Mouse (Mus musculus) liver, embryonic 13.5 days (tissue): ENCODE data around the gene Entr1. TPM values are rescaled to one million over a fixed set of nuclear protein-coding genes. Genes with fewer than 3 reads are reported as not detected.
A peak's percentile ranks its signal among the peaks of the same experiment; 100 is the strongest.
"Not testable (repeated sequence)": the region's sequence is repeated elsewhere in the genome, so short reads cannot be mapped to it uniquely, and the experiment has no call there.

Experiments used
- ATAC-seq: fragments of 200-750 bp; cut with Nextera tagmentation; 2 replicates; pipeline ENCODE4 v1.8.0; 2017; ENCODE audit warnings: low read depth, mild to moderate bottlenecking, moderate number of reproducible peaks, moderate library complexity
- DNase-seq: peaks from one replicate; pipeline ENCODE4 v3.0.0; 2022
- H3K27ac ChIP-seq: fragments of 300-500 bp; sonication (generic); 2 replicates; pipeline ENCODE4 v1.5.1; 2015; ENCODE audit warnings: moderate library complexity, mild to moderate bottlenecking, inconsistent platforms
- H3K27me3 ChIP-seq: fragments of 300-500 bp; sonication (generic); 2 replicates; pipeline ENCODE4 v1.6.1; 2015; ENCODE audit warnings: mild to moderate bottlenecking, inconsistent platforms
- H3K36me3 ChIP-seq: fragments of 300-500 bp; sonication (generic); 2 replicates; pipeline ENCODE4 v1.6.1; 2015; ENCODE audit warnings: mild to moderate bottlenecking, inconsistent platforms
- H3K4me1 ChIP-seq: fragments of 300-500 bp; sonication (generic); replicated peaks from 2 replicates; pipeline ENCODE4 v1.6.1; 2015; ENCODE audit warnings: inconsistent platforms
- H3K4me2 ChIP-seq: fragments of 300-500 bp; sonication (generic); 2 replicates; pipeline ENCODE4 v1.6.1; 2015; ENCODE audit warnings: inconsistent platforms, mild to moderate bottlenecking, moderate library complexity
- H3K4me3 ChIP-seq: fragments of 300-500 bp; sonication (generic); replicated peaks from 2 replicates; pipeline ENCODE4 v1.5.1; 2015; ENCODE audit warnings: mild to moderate bottlenecking, inconsistent platforms
- H3K9ac ChIP-seq: fragments of 300-500 bp; sonication (generic); 2 replicates; pipeline ENCODE4 v1.6.1; 2015; ENCODE audit warnings: mild to moderate bottlenecking, inconsistent platforms
- H3K9me3 ChIP-seq: fragments of 300-500 bp; sonication (generic); replicated peaks from 2 replicates; pipeline ENCODE4 v1.6.1; 2016; ENCODE audit warnings: inconsistent platforms
- WGBS: fragments of 180-500 bp; shearing (Covaris S2); methylation state at CpG from one replicate; pipeline ENCODE4 v1.1.7; 2015; ENCODE audit not compliant: insufficient replicate concordance; 5-methylcytosine and 5-hydroxymethylcytosine counted together
- polyA plus RNA-seq: library from polyadenylated mRNA; unstranded; fragments of >200 nt; fragmentation: Nextera tagmentation; extraction: Ambion mirVana; gene quantifications from 2 replicates; pipeline ENCODE4 v1.2.1, GENCODE M21; 2015

Entr1 gene
- polyA plus RNA-seq, 1 experiment from 2014 or later: 47.6 TPM

- H3K9ac ChIP-seq: peak overlapping the region; percentile 96
- H3K27me3 ChIP-seq: no peaks in the 10 kb centered on the region
- DNase-seq (no peak), ATAC-seq (peak; percentile 72)
- H3K27ac ChIP-seq: peak overlapping the region; percentile 83
- H3K9me3 ChIP-seq: no peaks in the 10 kb centered on the region
- under 1% methylated on average over 45 of the region's 45 CpGs for WGBS
- peaks cover 26% of the 10 kb centered on the region for H3K4me1 ChIP-seq
- H3K4me2 ChIP-seq: peak overlapping the region; percentile 93
- H3K36me3 ChIP-seq: peaks cover 73% of the 10 kb centered on the region
- peak overlapping the region; percentile 97 for H3K4me3 ChIP-seq
Observed at GRCm38 (mm10) chr2:26388682-26389153, 398 bp downstream of the Entr1 start.

- no peak for ATAC-seq
- no peak for DNase-seq
- Histone ChIP-seq H3K4me2 (peak overlapping the region; percentile 93), H3K4me1 (peaks cover 26% of the 10 kb centered on the region), H3K9ac (peak overlapping the region; percentile 96), H3K27ac (peak overlapping the region; percentile 13; the same call in 1 of the 2 replicates), H3K4me3 (peak overlapping the region; percentile 97), H3K36me3 (peaks cover 73% of the 10 kb centered on the region), H3K27me3 (no peaks in the 10 kb centered on the region), H3K9me3 (no peaks in the 10 kb centered on the region)
- 65% methylated on average over 3 of the region's 3 CpGs for WGBS
Observed at GRCm38 (mm10) chr2:26387713-26388112, 1.4 kb downstream of the Entr1 start.

DNA sequence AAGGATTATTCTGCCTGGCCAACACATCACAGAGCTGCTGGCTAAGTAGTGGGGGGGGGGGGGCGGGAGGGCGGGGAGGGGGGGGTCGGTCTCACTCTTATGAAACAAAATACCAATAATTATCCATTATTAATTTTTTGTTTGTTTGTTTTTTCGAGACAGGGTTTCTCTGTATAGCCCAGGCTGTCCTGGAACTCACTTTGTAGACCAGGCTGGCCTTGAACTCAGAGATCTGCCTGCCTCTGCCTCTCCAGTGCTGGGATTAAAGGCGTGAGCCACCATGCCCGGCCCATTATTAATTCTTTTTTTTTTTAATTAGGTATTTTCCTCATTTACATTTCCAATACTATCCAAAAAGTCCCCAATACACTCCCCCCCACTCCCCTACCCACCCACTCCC is 8.2 kb downstream of the Entr1 start:
- H3K36me3 ChIP-seq: peaks cover 71% of the 10 kb centered on the region
- peak overlapping the region; percentile 91 for H3K4me2 ChIP-seq
- not testable (repeated sequence) for DNase-seq, H3K9me3 ChIP-seq, H3K27me3 ChIP-seq, ATAC-seq, H3K27ac ChIP-seq
- peak overlapping the region; percentile 84; the same call in 1 of the 2 replicates for H3K9ac ChIP-seq
- H3K4me3 ChIP-seq: peak overlapping the region; percentile 89
- 19% methylated on average over 6 of the region's 6 CpGs for WGBS
- peaks cover 15% of the 10 kb centered on the region for H3K4me1 ChIP-seq

- DNase-seq: peak; percentile 78
- Histone ChIP-seq H3K4me2 (peak within 1 kb of the TSS; percentile 91), H3K4me1 (peaks cover 15% of the 10 kb centered on the region), H3K4me3 (peak within 1 kb of the TSS; percentile 89), H3K36me3 (peaks cover 70% of the 10 kb centered on the region), H3K9ac (peak within 1 kb of the TSS; percentile 84), H3K27ac (peak within 1 kb of the TSS; percentile 50), H3K9me3 (no peaks in the 10 kb centered on the region), H3K27me3 (no peaks in the 10 kb centered on the region)
- ATAC-seq: peak; percentile 92
- under 1% methylated on average over 38 of the region's 38 CpGs for WGBS
Observed at GRCm38 (mm10) chr2:26380131-26380771, 8.9 kb downstream of the Entr1 start, which contains the start of gene Snapc4. Gene Snapc4 (minus strand): TSS chr2:26380653.

GRCm38 (mm10) chr2:26372396-26372795 is 16.7 kb downstream of the Entr1 start:
- Histone ChIP-seq H3K4me2 (no peak overlapping the region), H3K27ac (no peak overlapping the region), H3K4me3 (no peak overlapping the region), H3K36me3 (peaks cover 96% of the 10 kb centered on the region), H3K27me3 (no peaks in the 10 kb centered on the region), H3K4me1 (no peaks in the 10 kb centered on the region), H3K9ac (no peak overlapping the region), H3K9me3 (no peaks in the 10 kb centered on the region)
- WGBS: 86% methylated on average over 8 of the region's 8 CpGs
- ATAC-seq (no peak), DNase-seq (no peak)

- 81% methylated on average over 1 of the region's 1 CpGs for WGBS
- Histone ChIP-seq H3K27me3 (no peaks in the 10 kb centered on the region), H3K4me2 (no peak overlapping the region), H3K36me3 (peaks cover 95% of the 10 kb centered on the region), H3K4me1 (no peaks in the 10 kb centered on the region), H3K9ac (no peak overlapping the region), H3K4me3 (no peak overlapping the region), H3K27ac (no peak overlapping the region), H3K9me3 (no peaks in the 10 kb centered on the region)
- ATAC-seq (no peak), DNase-seq (no peak)
Observed at GRCm38 (mm10) chr2:26368572-26368971, 20.5 kb downstream of the Entr1 start.

- no peak overlapping the region for H3K9ac ChIP-seq
- DNase-seq (no peak), ATAC-seq (no peak)
- H3K4me1 ChIP-seq: no peaks in the 10 kb centered on the region
- H3K9me3 ChIP-seq: no peaks in the 10 kb centered on the region
- H3K27me3 ChIP-seq: no peaks in the 10 kb centered on the region
- H3K4me3 ChIP-seq: no peak overlapping the region
- WGBS: 86% methylated on average over 6 of the region's 6 CpGs
- H3K27ac ChIP-seq: no peak overlapping the region
- H3K36me3 ChIP-seq: peaks cover 95% of the 10 kb centered on the region
- H3K4me2 ChIP-seq: no peak overlapping the region
Observed at GRCm38 (mm10) chr2:26367911-26368310, 21.2 kb downstream of the Entr1 start.

DNA sequence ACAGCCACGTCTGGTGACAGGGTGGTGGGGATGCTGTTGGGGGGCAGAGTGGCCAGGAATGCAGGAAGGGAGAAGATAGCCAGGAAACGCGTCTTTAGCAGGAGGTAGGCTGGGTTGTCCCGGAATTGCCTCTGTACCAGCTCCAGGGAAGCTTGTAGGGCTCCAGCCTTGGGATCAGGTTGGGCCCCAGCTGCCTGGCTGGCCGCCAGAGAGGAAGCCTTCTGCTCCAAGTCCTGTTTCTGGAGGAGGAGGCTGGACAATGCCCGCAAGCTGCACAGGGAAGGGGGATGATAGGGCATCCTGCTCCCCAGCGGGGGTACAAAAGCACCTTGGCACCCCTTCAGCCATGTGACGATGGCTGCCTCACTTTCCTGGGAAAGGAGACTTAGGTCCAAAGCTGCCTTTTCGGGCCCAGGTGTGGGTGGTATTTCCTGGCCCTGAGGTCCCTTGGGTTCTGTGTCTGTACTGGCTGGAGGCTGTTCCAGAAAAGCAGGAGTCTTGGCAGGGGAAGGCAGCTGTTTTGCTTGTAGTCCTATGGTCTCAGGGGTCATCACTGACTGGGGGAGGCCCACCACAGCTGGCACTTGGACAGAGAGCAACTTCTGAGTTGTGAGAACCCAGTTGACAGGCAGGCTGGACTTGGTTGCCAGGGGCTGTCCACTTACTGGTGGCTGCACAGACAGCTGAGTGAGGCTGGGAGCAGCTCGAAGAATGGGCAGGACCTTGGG is 24.2 kb downstream of the Entr1 start:
- no peak for DNase-seq
- no peaks in the 10 kb centered on the region for H3K9me3 ChIP-seq
- no peak for ATAC-seq
- no peak overlapping the region for H3K9ac ChIP-seq
- 69% methylated on average over 10 of the region's 10 CpGs for whole genome bisulfite sequencing
- no peak overlapping the region for H3K4me2 ChIP-seq
- H3K4me1 ChIP-seq: 0 out of 2 replicates have a peak, but pooled peaks cover 2% of the 10 kb centered on the region
- H3K27ac ChIP-seq: no peak overlapping the region
- no peaks in the 10 kb centered on the region for H3K27me3 ChIP-seq
- H3K4me3 ChIP-seq: no peak overlapping the region
- H3K36me3 ChIP-seq: peaks cover 72% of the 10 kb centered on the region

GRCm38 (mm10) chr2:26363481-26363880 is 25.6 kb downstream of the Entr1 start:
- Histone ChIP-seq H3K27me3 (no peaks in the 10 kb centered on the region), H3K4me3 (no peak overlapping the region), H3K4me1 (0 out of 2 replicates have a peak, but pooled peaks cover 5% of the 10 kb centered on the region), H3K27ac (no peak overlapping the region), H3K9ac (no peak overlapping the region), H3K36me3 (peaks cover 58% of the 10 kb centered on the region), H3K9me3 (no peaks in the 10 kb centered on the region), H3K4me2 (no peak overlapping the region)
- ATAC-seq (no peak), DNase-seq (no peak)
- WGBS: 70% methylated on average over 5 of the region's 5 CpGs

GRCm38 (mm10) chr2:26362991-26363390 is 26.1 kb downstream of the Entr1 start:
- 75% methylated on average over 5 of the region's 5 CpGs for WGBS
- Histone ChIP-seq H3K27ac (no peak overlapping the region), H3K4me3 (no peak overlapping the region), H3K9ac (no peak overlapping the region), H3K4me2 (no peak overlapping the region), H3K9me3 (no peaks in the 10 kb centered on the region), H3K27me3 (no peaks in the 10 kb centered on the region), H3K36me3 (peaks cover 53% of the 10 kb centered on the region), H3K4me1 (0 out of 2 replicates have a peak, but pooled peaks cover 5% of the 10 kb centered on the region)
- no peak for DNase-seq
- no peak for ATAC-seq

- H3K9ac ChIP-seq: no peak within 1 kb of the TSS
- H3K4me3 ChIP-seq: peak within 1 kb of the TSS; percentile 19
- no peak for DNase-seq
- H3K36me3 ChIP-seq: peaks cover 31% of the 10 kb centered on the region
- WGBS: 11% methylated on average over 3 of the region's 3 CpGs
- peak within 1 kb of the TSS; percentile 34 for H3K4me2 ChIP-seq
- H3K27ac ChIP-seq: no peak within 1 kb of the TSS; the same call in 1 of the 2 replicates
- no peaks in the 10 kb centered on the region for H3K9me3 ChIP-seq
- H3K27me3 ChIP-seq: no peaks in the 10 kb centered on the region
- peaks cover 5% of the 10 kb centered on the region; the same call in 1 of the 2 replicates for H3K4me1 ChIP-seq
- 0 out of 2 replicates have a peak, but pooled peaks have one; percentile 27 for ATAC-seq
Observed at GRCm38 (mm10) chr2:26360772-26361171, 28.3 kb downstream of the Entr1 start, which contains the start of gene Card9. Gene Card9 (minus strand): TSS chr2:26360918.
